Mouse (Mus musculus) c-Kit-positive CD71-positive TER-119-negative erythroid progenitor cells, embryonic 14.5 days (primary cell): ENCODE results near the gene Erbb3.

Experiments
- DNase-seq: peaks from one replicate; pipeline ENCODE4 v3.0.0-alpha.2; 2013; ENCODE audit warnings: low read depth

The Erbb3 gene

GRCm38 (mm10) chr10:128526366-128527356, 62.8 kb downstream of the Erbb3 start:
- no peak for DNase-seq

GRCm38 (mm10) chr10:128525671-128526308, 63.7 kb downstream of the Erbb3 start, which contains the start of gene Esyt1:
Esyt1 (minus strand) TSS chr10:128525871.
- peak; percentile 99 for DNase-seq

- DNase-seq: no peak
These were observed 64.5 kb downstream of the Erbb3 start for GRCm38 (mm10) chr10:128524732-128525662.

- DNase-seq: no peak
These were observed 65.2 kb downstream of the Erbb3 start for GRCm38 (mm10) chr10:128524111-128524731.

GRCm38 (mm10) chr10:128522351-128522750, 67.1 kb downstream of the Erbb3 start:
- DNase-seq: no peak

- DNase-seq: no peak
These were observed 68.9 kb downstream of the Erbb3 start for GRCm38 (mm10) chr10:128520591-128520990.

GRCm38 (mm10) chr10:128518833-128519232, 70.6 kb downstream of the Erbb3 start:
- DNase-seq: no peak
